Mouse (Mus musculus) liver, postnatal 0 days (tissue): Measurements from ENCODE around the gene Kri1.

Experiments
- CTCF ChIP-seq: sonication (generic); IDR thresholded peaks from 2 replicates; pipeline ENCODE4 v1.5.1; 2016; ENCODE audit warnings: antibody characterized with exemption, low read depth
- EP300 ChIP-seq: IDR thresholded peaks from 2 replicates; pipeline ENCODE4 v1.6.1; 2016; ENCODE audit warnings: antibody characterized with exemption, low read depth, mild to moderate bottlenecking

DNA sequence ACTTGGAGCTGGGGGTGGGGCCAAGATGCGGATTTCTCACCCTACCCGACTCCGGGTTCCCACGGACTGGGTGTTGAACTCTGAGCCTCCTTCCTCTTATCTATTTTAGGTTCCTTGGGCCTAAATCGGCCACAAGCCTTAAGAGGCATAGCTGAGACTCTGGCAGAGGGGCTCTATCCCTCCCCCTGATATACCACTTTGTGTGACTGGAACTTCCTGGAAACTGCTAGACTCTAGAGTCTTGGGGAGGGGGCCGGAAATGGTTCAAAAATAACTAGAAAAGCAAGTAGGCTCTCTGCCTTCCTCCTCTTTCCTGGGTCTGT lies 33.7 kb upstream of the Kri1 start:
- TF ChIP-seq CTCF: no peak
- TF ChIP-seq EP300: no peak
